Mouse (Mus musculus) right cerebral cortex, postnatal 4 days (tissue): Measurements from ENCODE around the gene Iapp.
"Not testable (repeated sequence)": the region's sequence is repeated elsewhere in the genome, so short reads cannot be mapped to it uniquely, and the experiment has no call there.

Experiments
- DNase-seq: peaks from one replicate; pipeline ENCODE4 v3.0.0-alpha.2; 2022

Gene Iapp

GRCm38 (mm10) chr6:142298098-142298497, at the start of gene Iapp:
Iapp (plus strand) TSS chr6:142298423.
- DNase-seq: no peak

DNA sequence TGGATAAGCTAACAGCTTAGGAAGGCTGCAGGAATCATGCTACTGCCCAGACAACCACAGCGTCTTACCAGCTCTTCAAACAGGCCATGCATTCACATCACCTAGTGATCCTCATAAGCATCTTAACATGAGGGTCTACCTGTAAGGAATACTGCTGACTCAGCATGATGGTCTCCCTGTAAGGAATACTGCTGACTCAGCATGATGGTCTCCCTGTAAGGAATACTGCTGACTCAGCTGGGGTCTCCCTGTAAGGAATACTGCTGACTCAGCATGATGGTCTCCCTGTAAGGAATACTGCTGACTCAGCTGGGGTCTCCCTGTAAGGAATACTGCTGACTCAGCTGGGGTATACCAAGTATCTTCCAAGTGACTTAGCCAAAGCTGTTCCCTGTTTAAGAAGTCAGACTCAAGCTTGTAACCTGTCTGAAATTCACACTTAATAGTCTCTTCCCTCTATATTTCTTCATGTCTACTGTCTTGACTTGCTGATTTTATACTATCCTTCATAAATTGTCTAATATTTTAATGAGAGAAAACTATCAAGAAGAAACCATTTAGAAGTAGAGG, 47.4 kb upstream of the Iapp start:
- not testable (repeated sequence) for DNase-seq

DNA sequence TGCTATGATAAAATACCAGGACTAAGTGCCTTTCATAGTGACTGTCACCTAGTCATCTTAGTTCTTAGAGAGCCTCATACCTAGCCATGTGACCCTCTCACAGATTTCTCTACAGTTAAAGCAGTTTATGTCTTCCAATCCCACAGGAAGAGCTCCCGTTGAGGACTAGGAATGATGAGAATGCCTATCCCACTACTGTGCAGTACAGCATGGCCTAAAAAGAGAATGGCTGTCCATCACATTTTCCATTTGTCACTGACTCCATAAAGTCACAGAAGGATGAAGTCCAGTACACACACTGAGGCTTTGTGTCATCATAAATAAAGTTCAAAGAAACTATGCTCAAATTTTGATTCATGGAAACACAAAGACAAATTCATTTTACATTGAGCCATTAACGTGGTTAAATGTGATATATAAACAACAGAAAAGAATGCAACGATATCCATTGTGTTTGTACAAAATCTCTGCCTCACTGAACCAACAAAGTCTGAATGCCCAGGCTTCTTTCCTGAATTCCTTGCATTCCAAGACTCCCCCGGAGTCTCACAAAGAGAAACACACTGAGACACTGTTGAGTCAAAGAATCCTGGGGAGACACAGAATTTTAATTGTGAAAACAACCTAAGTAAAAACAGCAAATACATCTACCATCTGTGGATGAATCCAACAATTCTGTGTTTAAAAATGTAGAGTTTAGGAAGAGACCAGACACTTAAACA, 22.3 kb upstream of the Iapp start:
- DNase-seq: no peak

GRCm38 (mm10) chr6:142289413-142290118, 8.7 kb upstream of the Iapp start:
- DNase-seq: no peak

GRCm38 (mm10) chr6:142305076-142305475, 6.9 kb downstream of the Iapp start:
- DNase-seq: no peak

DNA sequence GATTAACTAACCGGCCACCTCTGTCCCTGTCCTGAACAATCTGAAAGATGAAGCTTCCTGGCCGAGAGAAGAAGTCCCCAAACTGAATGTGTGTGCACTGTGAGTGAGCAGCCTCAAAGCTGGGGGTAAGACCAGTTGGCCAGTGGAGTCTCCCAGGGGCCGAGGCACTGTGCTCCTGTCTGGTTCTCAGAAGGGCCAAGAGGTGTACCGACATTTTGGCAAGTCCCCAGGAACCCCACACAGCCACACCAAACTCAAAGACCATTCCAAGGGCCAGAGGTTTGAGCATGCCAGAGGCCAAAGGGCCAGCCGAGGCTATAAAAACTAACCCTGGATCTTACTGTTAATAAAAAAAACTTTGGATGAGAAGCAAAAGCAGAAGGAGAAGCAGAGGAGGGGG, 16.1 kb downstream of the Iapp start:
- DNase-seq: no peak

GRCm38 (mm10) chr6:142317106-142317505, 18.9 kb downstream of the Iapp start:
- no peak for DNase-seq

- no peak for DNase-seq
Observed at GRCm38 (mm10) chr6:142322881-142323280, 24.7 kb downstream of the Iapp start, which contains the start of gene Slco1a5. Slco1a5 (minus strand) TSS chr6:142322981.

GRCm38 (mm10) chr6:142326598-142326997, 28.4 kb downstream of the Iapp start:
- DNase-seq: no peak

- DNase-seq: no peak
Observed at GRCm38 (mm10) chr6:142329201-142329600, 31.0 kb downstream of the Iapp start.

DNA sequence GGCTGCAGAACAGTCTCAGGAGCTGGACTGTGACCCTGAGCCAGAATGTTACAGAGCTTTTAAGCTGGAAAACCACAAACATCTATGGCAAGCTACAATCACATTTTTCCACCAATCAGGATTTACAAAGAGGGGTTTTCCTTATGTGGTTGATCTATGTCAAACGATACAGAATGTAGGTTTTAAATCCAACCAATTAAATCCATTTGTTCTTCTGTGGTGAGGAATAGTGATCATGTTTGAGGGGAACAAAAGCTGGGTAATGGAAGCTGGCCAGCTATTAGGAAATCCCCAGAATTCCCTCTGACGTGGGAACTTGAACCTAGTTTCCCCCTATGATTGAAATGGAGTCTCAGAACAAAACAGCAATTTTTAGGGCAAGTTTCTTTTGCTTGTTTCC, 40.7 kb downstream of the Iapp start:
- DNase-seq: no peak

DNA sequence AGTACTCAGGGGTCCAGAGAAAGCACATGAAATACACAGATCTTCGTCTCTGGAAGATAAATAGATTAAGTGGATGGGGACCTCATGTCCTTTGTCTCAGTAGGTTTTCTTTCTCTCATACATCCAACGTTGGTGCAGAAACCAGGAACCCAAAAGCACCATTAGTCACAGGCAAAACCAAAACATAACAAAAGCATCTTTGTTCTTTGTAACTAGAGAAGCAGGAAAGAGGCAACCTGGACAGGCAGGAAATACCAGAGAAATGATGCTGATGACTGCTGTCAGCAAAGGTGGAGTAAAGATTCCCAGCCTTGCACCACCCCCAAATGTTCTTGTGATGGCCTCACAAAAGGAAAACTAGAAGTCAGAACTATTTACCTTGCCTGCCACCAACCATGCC, 41.4 kb downstream of the Iapp start:
- no peak for DNase-seq

DNA sequence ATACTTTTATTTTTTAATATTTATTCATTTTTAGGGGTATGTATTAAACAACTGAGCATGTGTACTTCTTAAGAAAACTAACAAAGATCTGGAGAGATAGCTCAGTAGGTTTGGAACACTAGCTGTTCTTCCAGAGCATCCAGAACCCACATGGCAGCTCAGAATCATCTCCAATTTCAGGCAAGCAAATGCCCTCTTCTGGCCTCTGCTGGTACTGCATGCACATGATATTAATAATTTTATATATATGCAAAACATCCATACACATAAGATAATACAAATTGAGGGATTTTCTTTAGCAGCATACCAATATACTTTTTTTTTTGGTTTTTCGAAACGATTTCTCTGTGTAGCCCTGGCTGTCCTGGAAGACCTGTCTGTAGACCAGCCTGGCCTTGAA, 45.3 kb downstream of the Iapp start:
- DNase-seq: peak; percentile 73

GRCm38 (mm10) chr6:142345440-142346038, 47.3 kb downstream of the Iapp start, which contains the start of gene Pyroxd1:
Pyroxd1 (plus strand) TSS chr6:142345654.
- peak; percentile 75 for DNase-seq

- DNase-seq: no peak
Observed at GRCm38 (mm10) chr6:142346181-142347110, 48.2 kb downstream of the Iapp start.

- DNase-seq: no peak
Observed at GRCm38 (mm10) chr6:142347431-142348385, 49.5 kb downstream of the Iapp start.

DNA sequence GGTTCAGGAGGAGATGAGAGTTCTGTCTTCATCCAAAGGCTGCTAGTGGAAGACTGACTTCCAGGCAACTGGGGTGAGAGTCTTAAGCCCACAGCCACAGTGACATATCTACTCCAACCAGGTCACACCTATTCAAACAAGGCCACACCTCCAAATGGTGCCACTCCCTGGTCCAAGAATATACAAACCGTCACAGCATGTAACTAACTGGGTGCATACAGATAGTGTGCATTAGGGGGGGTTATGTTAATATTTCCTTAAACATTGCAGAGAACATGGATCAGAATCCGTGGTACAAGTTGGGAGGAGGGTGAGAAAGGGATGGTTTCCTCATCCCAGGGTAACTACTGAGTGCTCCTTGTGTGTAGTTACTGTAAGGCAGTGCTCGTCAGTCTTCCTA, 53.9 kb downstream of the Iapp start:
- not testable (repeated sequence) for DNase-seq
